Mouse (Mus musculus): Measurements from ENCODE around the gene Aip.

Gene Aip

DNA sequence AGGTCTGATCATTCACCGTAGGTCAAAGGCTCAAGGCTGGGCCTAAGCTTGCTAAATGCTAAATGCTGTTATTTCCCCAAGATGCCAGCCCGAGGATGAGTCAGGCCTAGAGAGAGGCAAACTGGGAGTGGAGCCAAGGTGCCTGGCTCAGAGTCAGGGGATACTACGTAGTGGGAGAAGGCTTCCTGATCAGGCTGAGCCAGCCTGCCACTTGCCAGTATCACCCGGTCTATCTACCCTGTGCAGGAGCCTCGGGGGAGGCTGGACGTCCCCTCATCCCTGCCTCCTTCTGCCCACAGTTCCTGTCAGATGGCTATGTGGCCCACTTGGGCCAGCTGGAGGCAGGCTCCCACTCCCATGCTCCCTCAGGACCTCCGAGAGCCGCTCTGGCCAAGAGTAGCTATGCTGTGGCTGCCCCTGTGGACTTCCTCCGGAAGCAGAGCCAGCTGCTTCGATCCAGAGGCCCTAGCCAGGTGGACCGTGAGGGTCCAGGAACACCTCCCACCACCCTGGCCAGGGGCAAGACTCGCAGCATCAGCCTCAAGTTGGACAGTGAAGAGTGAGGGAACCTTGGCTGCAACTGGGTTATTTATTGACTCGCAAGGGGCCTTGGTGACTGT is 12.4 kb downstream of the Aip start:
- DNase-seq (ENCODE audit: low spot score): no peak

GRCm38 (mm10) chr19:4112063-4112960 is 13.3 kb downstream of the Aip start:
- DNase-seq (ENCODE audit: low spot score): no peak

DNA sequence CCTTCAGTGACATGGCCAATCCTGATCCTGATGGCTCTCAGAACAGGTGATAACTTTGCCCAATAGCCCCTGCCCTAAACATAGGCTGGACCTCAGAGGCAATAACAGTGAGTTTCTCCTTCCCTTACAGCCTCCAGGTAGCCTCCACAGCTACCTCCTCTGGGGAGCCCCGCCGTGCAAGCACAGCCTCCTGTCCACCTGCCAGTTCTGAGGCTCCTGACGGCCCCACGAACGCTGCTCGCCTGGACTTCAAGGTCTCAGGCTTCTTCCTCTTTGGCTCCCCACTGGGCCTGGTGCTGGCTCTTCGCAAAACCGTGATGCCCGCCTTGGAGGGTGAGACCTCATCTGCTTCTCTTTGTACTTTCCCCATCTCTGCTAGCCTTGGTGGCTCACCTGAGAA is 17.1 kb downstream of the Aip start:
- DNase-seq (ENCODE audit: low spot score): no peak

DNA sequence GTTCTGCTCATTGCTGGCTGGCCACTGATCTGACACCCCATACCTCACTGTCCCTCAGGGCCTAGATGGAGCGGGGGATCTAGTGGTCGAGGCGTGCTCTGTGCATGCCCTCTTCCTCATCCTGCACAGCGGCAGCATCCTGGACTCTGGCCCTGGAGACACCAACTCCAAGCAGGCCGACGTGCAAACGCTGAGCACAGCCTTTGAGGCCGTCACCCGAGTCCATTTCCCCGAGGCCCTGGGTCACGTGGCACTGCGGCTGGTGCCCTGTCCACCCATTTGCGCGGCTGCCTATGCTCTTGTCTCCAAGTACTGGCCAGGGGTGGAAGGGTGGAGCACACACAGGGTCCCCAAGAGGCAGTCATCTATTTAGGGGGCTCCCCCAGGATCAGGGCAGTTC is 19.0 kb downstream of the Aip start:
- DNase-seq (ENCODE audit: low spot score): no peak

DNA sequence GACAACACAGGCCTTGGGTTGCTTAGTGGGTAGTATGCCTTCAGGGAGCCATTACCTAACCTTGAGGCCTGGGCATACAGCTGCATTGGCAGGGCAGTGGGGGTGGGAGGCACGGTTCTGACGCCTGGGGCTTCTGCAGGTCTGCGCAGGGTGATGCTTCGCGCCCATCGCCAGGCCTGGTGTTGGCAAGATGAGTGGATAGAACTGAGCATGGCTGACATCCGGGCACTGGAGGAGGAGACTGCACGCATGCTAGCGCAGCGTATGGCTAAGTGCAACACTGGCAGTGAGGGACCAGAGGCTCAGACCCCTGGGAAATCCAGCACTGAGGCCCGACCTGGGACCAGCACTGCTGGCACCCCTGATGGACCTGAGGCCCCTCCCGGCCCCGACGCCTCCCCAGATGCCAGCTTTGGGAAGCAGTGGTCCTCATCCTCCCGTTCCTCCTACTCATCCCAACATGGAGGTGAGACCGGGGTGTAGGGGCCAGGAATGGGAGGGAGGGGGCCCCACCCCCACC is 20.9 kb downstream of the Aip start:
- DNase-seq (ENCODE audit: low spot score): no peak

DNA sequence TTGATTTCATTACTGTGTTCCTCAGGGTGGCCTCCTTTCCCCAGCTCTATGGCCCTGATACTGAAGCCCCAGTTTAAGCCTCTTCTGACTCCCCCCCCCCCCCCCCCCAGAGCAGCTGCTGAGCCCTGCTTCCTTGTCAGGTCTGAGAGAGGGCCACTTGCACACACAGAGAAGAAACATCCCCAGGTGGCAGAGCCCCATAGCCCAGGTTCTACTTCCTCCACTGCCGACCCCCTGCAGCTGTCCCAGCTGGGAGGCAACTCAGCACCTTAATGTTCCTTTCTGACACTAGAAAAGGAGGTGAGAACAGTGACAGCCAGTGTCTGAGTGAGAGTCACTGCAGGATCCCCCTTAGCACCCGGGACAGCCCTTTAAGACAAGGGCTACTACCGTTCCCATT is 21.9 kb downstream of the Aip start:
- DNase-seq (ENCODE audit: low spot score): no peak

- DNase-seq (ENCODE audit: low spot score): no peak
Measured at GRCm38 (mm10) chr19:4103294-4103693, 22.4 kb downstream of the Aip start.

DNA sequence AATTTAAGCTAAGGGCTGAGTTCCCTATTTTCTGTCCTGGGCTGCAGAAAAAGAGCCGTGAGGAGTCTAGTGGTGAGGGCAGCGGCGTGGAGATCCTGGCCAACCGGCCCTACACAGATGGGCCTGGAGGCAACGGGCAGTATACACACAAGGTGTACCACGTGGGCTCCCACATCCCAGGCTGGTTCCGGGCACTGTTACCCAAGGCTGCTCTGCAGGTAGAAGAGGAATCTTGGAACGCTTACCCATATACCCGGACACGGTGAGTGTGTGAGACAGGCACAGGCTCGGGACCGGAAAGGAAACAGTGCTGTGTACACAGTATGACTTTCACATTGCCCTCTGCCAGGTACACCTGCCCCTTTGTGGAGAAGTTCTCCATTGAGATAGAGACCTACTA is 23.0 kb downstream of the Aip start:
- no peak for DNase-seq (ENCODE audit: low spot score)

- DNase-seq (ENCODE audit: low spot score): no peak
Measured at GRCm38 (mm10) chr19:4102049-4102448, 23.6 kb downstream of the Aip start.

GRCm38 (mm10) chr19:4101466-4101865 is 24.2 kb downstream of the Aip start:
- no peak for DNase-seq (ENCODE audit: low spot score)

- no peak for DNase-seq (ENCODE audit: low spot score)
Measured at GRCm38 (mm10) chr19:4100718-4101261, 24.9 kb downstream of the Aip start.

DNA sequence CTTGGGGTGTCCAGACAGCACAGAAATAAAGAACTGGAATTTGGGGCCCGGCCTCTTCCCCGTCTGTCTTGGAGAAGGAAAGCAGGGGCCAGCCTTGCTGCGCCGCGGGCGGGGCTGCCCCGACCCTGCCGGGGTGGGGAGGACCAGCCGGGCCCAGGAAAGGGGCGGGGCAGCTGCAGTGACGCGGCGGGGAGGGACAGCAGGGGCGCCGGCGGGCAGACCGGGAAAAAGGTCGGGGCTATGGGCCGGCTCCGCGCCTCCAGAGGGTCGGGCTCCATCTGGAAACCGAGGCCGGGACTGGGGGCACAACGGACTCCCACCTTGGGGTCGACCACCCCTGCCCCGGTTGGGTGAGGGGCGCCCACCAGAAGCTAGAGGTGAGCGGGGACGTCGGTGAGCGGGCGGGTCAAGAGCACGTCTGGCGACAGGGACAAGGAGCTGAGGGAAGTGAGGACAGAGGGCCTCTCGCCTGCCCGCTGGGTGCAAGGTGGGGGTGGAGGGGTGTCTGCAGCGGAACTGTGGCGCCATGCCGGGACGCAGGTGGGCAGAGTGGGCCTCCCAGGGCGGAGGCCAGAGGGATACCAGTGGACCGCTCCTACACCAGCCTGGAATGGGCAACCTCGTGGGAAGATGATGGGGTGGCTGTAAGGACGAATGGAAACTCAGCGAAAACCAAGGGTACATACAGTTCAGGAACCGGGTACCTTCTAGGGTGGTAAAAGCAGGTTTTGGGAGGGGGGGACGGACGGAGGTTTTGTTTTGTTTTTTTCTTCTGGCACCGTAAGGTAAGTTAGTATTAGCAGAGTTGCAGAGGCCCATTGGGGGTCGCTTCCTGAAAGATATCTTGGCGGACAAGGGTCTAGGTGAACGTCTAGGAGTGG is 25.6 kb downstream of the Aip start, which contains the start of gene Pitpnm1:
TSS of gene Pitpnm1 (plus strand) at position 162 of the 881 bp plus-strand sequence.
- peak; percentile 73 for DNase-seq (ENCODE audit: low spot score)

- peak; percentile 80 for DNase-seq (ENCODE audit: low spot score)
Measured at GRCm38 (mm10) chr19:4099056-4099455, 26.6 kb downstream of the Aip start.

DNA sequence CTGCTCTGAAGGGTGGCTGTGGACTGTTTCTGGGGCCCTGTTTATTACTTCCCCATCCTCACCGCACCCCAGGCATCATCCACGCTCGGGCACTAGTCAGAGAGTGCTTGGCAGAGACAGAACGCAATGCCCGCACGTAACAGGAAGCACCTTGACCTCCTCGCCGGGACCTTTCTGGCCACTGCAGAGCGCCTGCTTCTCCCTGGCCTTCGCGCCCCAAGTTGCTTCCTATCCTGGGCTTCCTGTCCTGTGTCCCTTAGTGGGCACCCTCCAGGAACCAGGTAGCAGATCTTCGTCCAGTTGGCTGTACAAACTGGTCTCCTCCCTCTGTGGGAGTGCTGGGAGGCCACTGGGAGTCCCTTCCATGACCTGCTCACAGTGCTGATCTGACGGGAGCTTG is 27.2 kb downstream of the Aip start:
- no peak for DNase-seq (ENCODE audit: low spot score)

- peak; percentile 92 for DNase-seq (ENCODE audit: low spot score)
Measured at GRCm38 (mm10) chr19:4097441-4097825, 28.2 kb downstream of the Aip start.

DNA sequence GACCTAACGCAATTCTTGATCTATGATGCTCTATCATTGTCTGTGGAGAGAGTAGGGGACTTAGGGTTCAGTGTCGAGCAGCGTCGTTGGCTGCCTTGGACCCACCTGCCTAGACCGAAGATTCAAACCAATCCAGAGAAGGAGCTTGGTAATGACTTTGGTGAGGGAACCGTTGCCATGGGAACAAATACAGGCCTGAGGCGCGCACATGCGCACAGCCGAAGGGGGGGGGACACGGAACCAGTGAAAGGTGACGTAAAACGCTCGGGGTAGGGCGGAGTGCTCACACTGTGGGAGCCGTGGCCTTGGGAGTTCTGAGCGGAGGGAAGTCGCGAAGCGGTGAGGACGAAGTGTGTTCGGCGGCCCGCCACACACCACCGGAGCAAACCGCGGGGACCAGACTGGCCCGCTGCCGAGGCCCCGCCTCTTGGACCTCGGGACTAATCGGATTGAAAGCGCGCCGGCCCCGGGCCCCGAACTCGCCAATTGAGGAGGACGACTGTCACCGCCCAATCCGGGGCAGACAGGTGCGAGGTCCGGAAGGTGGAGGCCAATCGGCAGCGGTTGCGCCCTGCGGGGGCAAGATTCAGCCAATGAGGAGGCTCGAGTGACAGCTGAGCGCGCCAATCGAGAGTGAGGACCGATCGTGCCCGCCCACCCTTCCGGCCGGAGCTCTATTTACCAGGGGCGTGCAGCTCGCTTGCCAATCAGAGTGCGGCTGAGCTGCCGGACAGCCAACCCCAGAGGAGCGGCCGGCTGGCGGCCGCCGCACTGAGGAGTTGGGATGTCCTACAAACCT is 28.8 kb downstream of the Aip start, which contains the start of gene Cdk2ap2:
TSS of gene Cdk2ap2 (plus strand) at position 541 of the 799 bp plus-strand sequence.
- DNase-seq (ENCODE audit: low spot score): peak; percentile 100

- DNase-seq (ENCODE audit: low spot score): no peak
Measured at GRCm38 (mm10) chr19:4095802-4096201, 29.9 kb downstream of the Aip start.

- no peak for DNase-seq (ENCODE audit: low spot score)
Measured at GRCm38 (mm10) chr19:4094774-4095303, 30.8 kb downstream of the Aip start.

GRCm38 (mm10) chr19:4094348-4094747 is 31.3 kb downstream of the Aip start:
- DNase-seq (ENCODE audit: low spot score): no peak

- DNase-seq (ENCODE audit: low spot score): no peak
Measured at GRCm38 (mm10) chr19:4093772-4094171, 31.9 kb downstream of the Aip start.

DNA sequence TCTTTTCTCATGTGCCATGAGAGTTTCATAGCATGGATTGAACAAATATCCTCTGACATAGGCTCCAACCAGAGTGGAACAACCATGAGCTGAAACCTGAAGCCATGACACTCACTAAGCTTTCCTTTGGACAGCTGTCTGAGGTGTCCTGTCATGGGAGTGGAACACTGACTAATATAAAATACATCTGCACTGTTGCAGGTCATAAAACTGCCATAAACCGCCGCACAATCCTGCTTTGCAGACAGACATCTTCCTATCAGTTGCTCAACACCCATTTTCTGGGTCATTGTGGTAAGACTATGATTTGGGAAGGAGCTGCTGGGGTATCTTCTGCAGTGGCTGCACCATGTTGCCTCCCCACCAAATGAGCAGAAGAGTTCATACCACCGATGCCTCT is 32.9 kb downstream of the Aip start:
- DNase-seq (ENCODE audit: low spot score): no peak

Data from yolk sac, embryonic 10.5 days (tissue).